Mouse (Mus musculus) C2C12 (cell line): Measurements from ENCODE around the gene Ptpn3. TPM values are rescaled to one million over a fixed set of nuclear protein-coding genes. Genes with fewer than 3 reads are reported as not detected.

Experiments
- H3K27me3 ChIP-seq: one replicate; pipeline ENCODE4 v1.6.1; 2011; ENCODE audit not compliant: control insufficient read depth, insufficient read depth, insufficient read length
- H3K36me3 ChIP-seq: one replicate; pipeline ENCODE4 v1.6.1; 2011; ENCODE audit not compliant: control insufficient read depth, insufficient read depth
- H3K4me3 ChIP-seq: one replicate; pipeline ENCODE4 v1.5.1; 2011; ENCODE audit warnings: mild to moderate bottlenecking, control low read depth; ENCODE audit not compliant: poor library complexity, insufficient read depth, severe bottlenecking
- H3K79me2 ChIP-seq: one replicate; pipeline ENCODE4 v1.6.1; 2011; ENCODE audit not compliant: control insufficient read depth, insufficient read depth
- H3K79me3 ChIP-seq: one replicate; pipeline ENCODE4 v1.6.1; 2011; ENCODE audit warnings: low read depth, control low read depth
- H3ac ChIP-seq: one replicate; pipeline ENCODE3; 2011; ENCODE audit warnings: low read depth; ENCODE audit not compliant: control insufficient read depth, insufficient read length
- CEBPB ChIP-seq: IDR thresholded peaks from one replicate; pipeline ENCODE4 v1.6.1; 2011; ENCODE audit warnings: low read depth, mild to moderate bottlenecking, control low read depth, moderate library complexity
- CTCF ChIP-seq: IDR thresholded peaks from one replicate; pipeline ENCODE4 v1.5.1; 2011; ENCODE audit not compliant: control insufficient read depth, insufficient read depth, insufficient read length
- FOSL1 ChIP-seq: IDR thresholded peaks from one replicate; pipeline ENCODE4 v1.8.0; 2011; ENCODE audit warnings: mild to moderate bottlenecking, low read length; ENCODE audit not compliant: poor library complexity, insufficient read depth, severe bottlenecking
- MAX ChIP-seq: IDR thresholded peaks from one replicate; pipeline ENCODE4 v1.6.1; 2011; ENCODE audit warnings: mild to moderate bottlenecking, control low read depth
- MYOD1 ChIP-seq: IDR thresholded peaks from one replicate; pipeline ENCODE4 v1.6.1; 2011; ENCODE audit warnings: low read depth; ENCODE audit not compliant: control insufficient read depth, insufficient read length
- MYOG ChIP-seq: IDR thresholded peaks from one replicate; pipeline ENCODE4 v1.6.1; 2011; ENCODE audit not compliant: control insufficient read depth, insufficient read length; ENCODE audit errors: extremely low read depth
- USF1 ChIP-seq: IDR thresholded peaks from one replicate; pipeline ENCODE4 v1.6.1; 2011; ENCODE audit warnings: low read depth, mild to moderate bottlenecking, control low read depth, moderate library complexity
- polyA plus RNA-seq: library from polyadenylated mRNA; unstranded; fragments of >200 nt; fragmentation: generic; extraction: Trizol; gene quantifications from one replicate; pipeline ENCODE4 v1.2.1, GENCODE M21; 2012; ENCODE audit warnings: missing spikeins

The Ptpn3 gene
- polyA plus RNA-seq, 1 experiment = 3.1 TPM

DNA sequence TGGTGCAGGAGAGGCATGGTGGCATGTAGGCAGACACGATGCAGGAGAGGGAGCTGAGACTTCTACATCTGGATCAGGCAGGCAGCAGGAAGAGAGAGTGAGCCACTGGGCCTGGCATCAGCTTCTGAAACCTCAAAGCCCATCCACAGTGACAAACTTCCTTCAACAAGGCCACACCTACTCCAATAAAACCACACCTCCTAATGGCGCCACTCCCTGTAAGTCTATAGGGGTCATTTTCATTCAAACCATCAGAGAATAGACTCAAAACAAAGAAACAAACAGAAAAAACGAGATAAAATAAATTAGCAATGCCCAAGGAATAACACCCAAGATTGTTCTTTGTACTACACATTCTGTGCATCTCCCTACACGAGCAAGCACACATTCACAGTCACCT, 122.8 kb downstream of the Ptpn3 start:
- no peaks in the 10 kb centered on the region for H3K79me2 ChIP-seq
- H3K27me3 ChIP-seq = no peaks in the 10 kb centered on the region
- no peaks in the 10 kb centered on the region for H3K79me3 ChIP-seq
- H3K4me3 ChIP-seq = no peak overlapping the region
- TF ChIP-seq FOSL1 = no peak
- TF ChIP-seq USF1 = no peak
- TF ChIP-seq MYOG = no peak
- TF ChIP-seq MAX = no peak
- no peak for TF ChIP-seq CEBPB
- TF ChIP-seq MYOD1 = no peak
- no peak for TF ChIP-seq CTCF
- no peak overlapping the region for H3ac ChIP-seq
- H3K36me3 ChIP-seq = no peaks in the 10 kb centered on the region

GRCm38 (mm10) chr4:57175329-57175728, 126.3 kb downstream of the Ptpn3 start:
- H3K36me3 ChIP-seq = no peaks in the 10 kb centered on the region
- no peak overlapping the region for H3ac ChIP-seq
- no peaks in the 10 kb centered on the region for H3K79me2 ChIP-seq
- no peaks in the 10 kb centered on the region for H3K79me3 ChIP-seq
- no peak overlapping the region for H3K4me3 ChIP-seq
- TF ChIP-seq CEBPB (no peak), FOSL1 (no peak), MYOG (no peak), MAX (no peak), MYOD1 (no peak), USF1 (no peak), CTCF (no peak)
- no peaks in the 10 kb centered on the region for H3K27me3 ChIP-seq

DNA sequence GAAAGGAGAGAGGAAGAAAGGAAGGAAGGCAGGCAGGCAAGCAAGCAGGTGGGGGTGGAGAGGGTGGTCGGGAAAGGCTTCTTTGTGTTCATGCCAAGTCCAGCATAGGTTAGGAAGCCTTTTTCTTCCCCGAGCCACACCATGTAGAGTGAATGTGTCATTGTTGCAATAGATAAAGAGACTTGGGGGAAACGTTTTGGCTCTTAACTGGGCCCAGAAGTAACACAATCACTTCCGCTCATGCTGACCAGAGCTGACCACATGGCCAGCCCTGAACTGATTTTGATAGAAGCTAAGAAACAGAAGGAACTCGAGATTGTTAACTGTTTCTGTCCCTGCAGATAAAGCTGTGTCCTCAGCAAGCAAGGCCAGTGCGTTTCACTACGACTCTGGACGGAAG, 128.8 kb downstream of the Ptpn3 start:
- TF ChIP-seq MYOG (no peak), FOSL1 (no peak), CEBPB (no peak), MAX (no peak), MYOD1 (no peak), CTCF (no peak), USF1 (no peak)
- H3K79me3 ChIP-seq = no peaks in the 10 kb centered on the region
- H3K36me3 ChIP-seq = no peaks in the 10 kb centered on the region
- H3K27me3 ChIP-seq = no peaks in the 10 kb centered on the region
- H3ac ChIP-seq = no peak overlapping the region
- no peak overlapping the region for H3K4me3 ChIP-seq
- no peaks in the 10 kb centered on the region for H3K79me2 ChIP-seq

DNA sequence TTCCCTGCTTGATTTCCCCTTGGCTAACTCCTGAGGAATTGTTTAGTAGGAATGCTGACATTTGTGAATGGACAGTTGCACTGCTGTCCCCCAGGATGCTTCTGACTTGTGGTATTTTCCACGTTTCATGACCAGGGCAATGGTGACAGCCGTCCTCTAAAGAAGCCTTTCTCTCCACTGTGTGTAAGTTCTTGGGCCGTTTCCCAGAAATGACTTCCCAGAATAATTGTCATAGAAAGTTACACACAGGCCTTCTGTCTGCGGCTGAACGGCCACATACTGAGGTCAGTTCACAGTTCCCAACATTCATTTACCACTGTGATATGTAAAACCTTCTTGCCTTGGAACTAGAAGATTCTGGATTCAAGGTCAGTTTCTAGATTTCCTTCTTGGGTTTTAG, 129.8 kb downstream of the Ptpn3 start:
- Histone ChIP-seq H3K79me2 (no peaks in the 10 kb centered on the region), H3K79me3 (no peaks in the 10 kb centered on the region), H3ac (no peak overlapping the region), H3K36me3 (no peaks in the 10 kb centered on the region), H3K27me3 (no peaks in the 10 kb centered on the region), H3K4me3 (no peak overlapping the region)
- no peak for TF ChIP-seq MYOD1
- TF ChIP-seq MAX = no peak
- TF ChIP-seq CTCF = no peak
- TF ChIP-seq CEBPB = no peak
- no peak for TF ChIP-seq FOSL1
- TF ChIP-seq USF1 = no peak
- TF ChIP-seq MYOG = no peak

GRCm38 (mm10) chr4:57168680-57169079, 133.0 kb downstream of the Ptpn3 start:
- H3K4me3 ChIP-seq = no peak overlapping the region
- no peak for TF ChIP-seq MAX
- no peak for TF ChIP-seq MYOG
- no peaks in the 10 kb centered on the region for H3K79me3 ChIP-seq
- H3K79me2 ChIP-seq = no peaks in the 10 kb centered on the region
- H3K36me3 ChIP-seq = no peaks in the 10 kb centered on the region
- H3K27me3 ChIP-seq = no peaks in the 10 kb centered on the region
- H3ac ChIP-seq = no peak overlapping the region

DNA sequence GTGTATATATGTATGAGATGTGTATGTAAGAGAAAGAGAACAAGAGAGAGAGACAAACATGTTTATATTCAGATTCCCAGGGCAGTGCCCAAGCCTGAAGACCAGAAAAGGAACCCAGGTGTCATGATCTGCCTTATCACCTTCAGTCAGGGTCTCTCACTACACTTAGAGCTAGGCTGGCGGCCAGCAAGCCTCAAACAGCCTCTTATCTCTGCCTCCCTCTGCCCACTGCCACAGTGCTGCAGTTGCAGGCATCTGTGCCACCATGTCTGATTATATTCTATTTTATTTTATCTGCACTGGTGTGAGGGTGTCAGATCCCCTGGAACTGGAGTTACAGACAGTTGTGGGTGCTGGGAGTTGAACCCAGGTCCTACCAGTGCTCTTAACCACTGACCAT, 133.4 kb downstream of the Ptpn3 start:
- no peaks in the 10 kb centered on the region for H3K79me3 ChIP-seq
- no peaks in the 10 kb centered on the region for H3K36me3 ChIP-seq
- no peaks in the 10 kb centered on the region for H3K27me3 ChIP-seq
- no peak overlapping the region for H3ac ChIP-seq
- TF ChIP-seq MYOG (no peak), MAX (no peak), FOSL1 (no peak), CEBPB (no peak), CTCF (no peak), USF1 (no peak), MYOD1 (no peak)
- H3K79me2 ChIP-seq = no peaks in the 10 kb centered on the region
- no peak overlapping the region for H3K4me3 ChIP-seq
